Mouse (Mus musculus) forebrain, embryonic 10.5 days (tissue): ENCODE measurements around the gene Pdcd6. TPM values are rescaled to one million over a fixed set of nuclear protein-coding genes. Genes with fewer than 3 reads are reported as not detected.

ENCODE experiments used
- DNase-seq: peaks from one replicate; pipeline ENCODE4 v3.0.0-alpha.2; 2017; ENCODE audit warnings: low spot score; ENCODE audit errors: extremely low spot score
- H3K27ac ChIP-seq: fragments of 300-500 bp; sonication (generic); 2 replicates; pipeline ENCODE4 v1.5.1; 2016; ENCODE audit warnings: mild to moderate bottlenecking
- H3K27me3 ChIP-seq: fragments of 300-500 bp; sonication (generic); 2 replicates; pipeline ENCODE4 v1.6.1; 2016; ENCODE audit warnings: mild to moderate bottlenecking; ENCODE audit not compliant: poor library complexity, severe bottlenecking
- H3K36me3 ChIP-seq: fragments of 300-500 bp; sonication (generic); replicated peaks from 2 replicates; pipeline ENCODE4 v1.6.1; 2016; ENCODE audit warnings: mild to moderate bottlenecking, moderate library complexity
- H3K4me1 ChIP-seq: fragments of 300-500 bp; sonication (generic); 2 replicates; pipeline ENCODE4 v1.6.1; 2016
- H3K4me3 ChIP-seq: fragments of 300-500 bp; sonication (generic); 2 replicates; pipeline ENCODE4 v1.5.1; 2016; ENCODE audit warnings: mild to moderate bottlenecking, moderate library complexity
- H3K9me3 ChIP-seq: fragments of 300-500 bp; sonication (generic); 2 replicates; pipeline ENCODE4 v1.6.1; 2016; ENCODE audit warnings: mild to moderate bottlenecking, moderate library complexity
- WGBS: fragments of 180-500 bp; shearing (Covaris S2); methylation state at CpG from one replicate; pipeline ENCODE4 v1.1.7; 2016; 5-methylcytosine and 5-hydroxymethylcytosine counted together
- polyA plus RNA-seq: library from polyadenylated mRNA; unstranded; fragments of >200 nt; fragmentation: Nextera tagmentation; extraction: Ambion mirVana; gene quantifications from 2 replicates; pipeline ENCODE4 v1.2.1, GENCODE M21; 2016

Gene Pdcd6
- polyA plus RNA-seq, 1 experiment from 2014 or later = 130 TPM

GRCm38 (mm10) chr13:74305780-74306179 lies 11.6 kb downstream of the Pdcd6 start:
- H3K9me3 ChIP-seq = no peaks in the 10 kb centered on the region
- no peak overlapping the region for H3K4me3 ChIP-seq
- no peak overlapping the region for H3K27ac ChIP-seq
- no peak for DNase-seq
- H3K4me1 ChIP-seq = no peaks in the 10 kb centered on the region
- peaks cover 91% of the 10 kb centered on the region for H3K36me3 ChIP-seq
- no peaks in the 10 kb centered on the region for H3K27me3 ChIP-seq
- WGBS = 91% methylated on average over 1 of the region's 1 CpGs

GRCm38 (mm10) chr13:74305380-74305779 lies 12.0 kb downstream of the Pdcd6 start:
- H3K4me3 ChIP-seq = no peak overlapping the region
- H3K27ac ChIP-seq = no peak overlapping the region
- 93% methylated on average over 6 of the region's 6 CpGs for WGBS
- no peaks in the 10 kb centered on the region for H3K9me3 ChIP-seq
- DNase-seq = no peak
- H3K4me1 ChIP-seq = no peaks in the 10 kb centered on the region
- no peaks in the 10 kb centered on the region for H3K27me3 ChIP-seq
- peaks cover 87% of the 10 kb centered on the region for H3K36me3 ChIP-seq

GRCm38 (mm10) chr13:74302050-74303037 lies 15.0 kb downstream of the Pdcd6 start:
- no peak overlapping the region for H3K27ac ChIP-seq
- H3K9me3 ChIP-seq = no peaks in the 10 kb centered on the region
- 87% methylated on average over 10 of the region's 10 CpGs for WGBS
- H3K4me1 ChIP-seq = no peaks in the 10 kb centered on the region
- DNase-seq = no peak
- H3K4me3 ChIP-seq = no peak overlapping the region
- no peaks in the 10 kb centered on the region for H3K27me3 ChIP-seq
- peaks cover 57% of the 10 kb centered on the region for H3K36me3 ChIP-seq

- Histone ChIP-seq H3K27me3 (no peaks in the 10 kb centered on the region), H3K4me1 (no peaks in the 10 kb centered on the region), H3K27ac (no peak overlapping the region), H3K4me3 (no peak overlapping the region), H3K36me3 (peaks cover 50% of the 10 kb centered on the region), H3K9me3 (no peaks in the 10 kb centered on the region)
- WGBS = 77% methylated on average over 6 of the region's 6 CpGs
- no peak for DNase-seq
Observed at GRCm38 (mm10) chr13:74301607-74301984, 15.8 kb downstream of the Pdcd6 start.

GRCm38 (mm10) chr13:74300925-74301606 lies 16.3 kb downstream of the Pdcd6 start:
- no peaks in the 10 kb centered on the region for H3K4me1 ChIP-seq
- H3K36me3 ChIP-seq = peaks cover 44% of the 10 kb centered on the region
- no peak overlapping the region for H3K27ac ChIP-seq
- 43% methylated on average over 4 of the region's 4 CpGs for WGBS
- H3K27me3 ChIP-seq = no peaks in the 10 kb centered on the region
- no peak overlapping the region for H3K4me3 ChIP-seq
- no peaks in the 10 kb centered on the region for H3K9me3 ChIP-seq
- DNase-seq = peak; percentile 63

GRCm38 (mm10) chr13:74296376-74296775 lies 21.0 kb downstream of the Pdcd6 start:
- peaks cover 9% of the 10 kb centered on the region for H3K4me1 ChIP-seq
- H3K36me3 ChIP-seq = no peaks in the 10 kb centered on the region
- no peaks in the 10 kb centered on the region for H3K9me3 ChIP-seq
- no peak for DNase-seq
- no peak overlapping the region for H3K27ac ChIP-seq
- H3K27me3 ChIP-seq = peaks cover 20% of the 10 kb centered on the region
- H3K4me3 ChIP-seq = no peak overlapping the region
- WGBS = 86% methylated on average over 7 of the region's 7 CpGs

GRCm38 (mm10) chr13:74292167-74292566 lies 25.2 kb downstream of the Pdcd6 start, which contains the start of gene Ahrr:
Ahrr (minus strand) TSS chr13:74292331.
- under 1% methylated on average over 27 of the region's 27 CpGs for WGBS
- Histone ChIP-seq H3K9me3 (no peaks in the 10 kb centered on the region), H3K27me3 (peaks cover 31% of the 10 kb centered on the region), H3K27ac (no peak within 1 kb of the TSS), H3K4me3 (peak within 1 kb of the TSS; percentile 46), H3K4me1 (peaks cover 9% of the 10 kb centered on the region), H3K36me3 (no peaks in the 10 kb centered on the region)
- peak; percentile 69 for DNase-seq

- Histone ChIP-seq H3K36me3 (no peaks in the 10 kb centered on the region), H3K4me1 (peaks cover 9% of the 10 kb centered on the region), H3K27ac (no peak overlapping the region), H3K27me3 (peaks cover 31% of the 10 kb centered on the region), H3K9me3 (no peaks in the 10 kb centered on the region), H3K4me3 (no peak overlapping the region)
- 85% methylated on average over 5 of the region's 5 CpGs for WGBS
- DNase-seq = no peak
Observed at GRCm38 (mm10) chr13:74289646-74290045, 27.7 kb downstream of the Pdcd6 start.

- no peaks in the 10 kb centered on the region for H3K36me3 ChIP-seq
- DNase-seq = no peak
- WGBS = 93% methylated on average over 1 of the region's 2 CpGs
- no peaks in the 10 kb centered on the region for H3K9me3 ChIP-seq
- no peak overlapping the region for H3K4me3 ChIP-seq
- H3K4me1 ChIP-seq = no peaks in the 10 kb centered on the region
- H3K27me3 ChIP-seq = no peaks in the 10 kb centered on the region
- no peak overlapping the region for H3K27ac ChIP-seq
Observed at GRCm38 (mm10) chr13:74282299-74282698, 35.1 kb downstream of the Pdcd6 start.

GRCm38 (mm10) chr13:74275726-74276125 lies 41.7 kb downstream of the Pdcd6 start:
- Histone ChIP-seq H3K36me3 (no peaks in the 10 kb centered on the region), H3K9me3 (no peaks in the 10 kb centered on the region), H3K4me3 (no peak overlapping the region), H3K27me3 (no peaks in the 10 kb centered on the region), H3K4me1 (no peaks in the 10 kb centered on the region), H3K27ac (no peak overlapping the region)
- no peak for DNase-seq
- WGBS = 87% methylated on average over 4 of the region's 4 CpGs

GRCm38 (mm10) chr13:74260231-74260992 lies 57.0 kb downstream of the Pdcd6 start:
- 5% methylated on average over 10 of the region's 10 CpGs for WGBS

GRCm38 (mm10) chr13:74259460-74260230 lies 57.7 kb downstream of the Pdcd6 start:
- WGBS = 4% methylated on average over 35 of the region's 35 CpGs
- Histone ChIP-seq H3K4me1 (peaks cover 13% of the 10 kb centered on the region), H3K27ac (peak overlapping the region; percentile 89), H3K36me3 (no peaks in the 10 kb centered on the region), H3K9me3 (no peaks in the 10 kb centered on the region), H3K4me3 (peak overlapping the region; percentile 63), H3K27me3 (peaks cover 10% of the 10 kb centered on the region; the same call in 1 of the 2 replicates)
- peak; percentile 52 for DNase-seq

More at GRCm38 (mm10) chr13:74260231-74260992, 57.0 kb downstream of the Pdcd6 start:
- Histone ChIP-seq H3K4me1 (peaks cover 13% of the 10 kb centered on the region), H3K36me3 (no peaks in the 10 kb centered on the region), H3K27me3 (peaks cover 10% of the 10 kb centered on the region; the same call in 1 of the 2 replicates), H3K27ac (peak overlapping the region; percentile 89), H3K4me3 (peak overlapping the region; percentile 63), H3K9me3 (no peaks in the 10 kb centered on the region)
- DNase-seq = peak; percentile 72
